Mouse (Mus musculus) MEL (cell line): ENCODE data around the gene Ybx3. TPM values are rescaled to one million over a fixed set of nuclear protein-coding genes. Genes with fewer than 3 reads are reported as not detected.

ENCODE experiments used
- DNase-seq: peaks from one replicate; pipeline ENCODE4 v3.0.0; 2011; ENCODE audit warnings: low read depth, low spot score
- H3K27ac ChIP-seq: 2 replicates; pipeline ENCODE4 v1.5.1; 2012; ENCODE audit warnings: low read depth, mild to moderate bottlenecking, control low read depth, low read length, moderate library complexity; ENCODE audit not compliant: control insufficient read depth
- H3K27me3 ChIP-seq, 2 experiments: fragments of 150-350 bp in 1 of 2; sonication (generic) in 1 of 2; 2 replicates each; pipeline ENCODE4 v1.6.1; 2012; ENCODE audit warnings: low read length in 2 of 2, mild to moderate bottlenecking in 2 of 2, improper control_type of control experiment in 1 of 2, moderate library complexity in 1 of 2; ENCODE audit not compliant: insufficient read depth in 2 of 2, control insufficient read depth in 1 of 2
- H3K36me3 ChIP-seq, 2 experiments: 2 replicates each; pipeline ENCODE4 v1.6.1; 2012 to 2014; ENCODE audit warnings: low read length in 2 of 2, improper control_type of control experiment in 1 of 2, inconsistent platforms in 1 of 2, mild to moderate bottlenecking in 1 of 2; ENCODE audit not compliant: insufficient read depth in 2 of 2, control insufficient read depth in 1 of 2
- H3K4me1 ChIP-seq, 2 experiments: fragments of 150-350 bp in 1 of 2; sonication (generic) in 1 of 2; 2 replicates each; pipeline ENCODE4 v1.6.1; 2012; ENCODE audit warnings: low read length in 2 of 2, improper control_type of control experiment in 1 of 2, mild to moderate bottlenecking in 1 of 2; ENCODE audit not compliant: insufficient read depth in 2 of 2, control insufficient read depth in 1 of 2
- H3K4me3 ChIP-seq, 2 experiments: fragments of 150-350 bp in 1 of 2; sonication (generic) in 1 of 2; 2 replicates each; pipeline ENCODE4 v1.5.1; 2012; ENCODE audit warnings: low read depth in 2 of 2, low read length in 2 of 2, mild to moderate bottlenecking in 2 of 2, moderate library complexity in 2 of 2, control low read depth in 1 of 2, improper control_type of control experiment in 1 of 2; ENCODE audit not compliant: control insufficient read depth in 1 of 2, insufficient read depth in 1 of 2
- H3K79me2 ChIP-seq: 2 replicates; pipeline ENCODE4 v1.6.1; 2012; ENCODE audit warnings: mild to moderate bottlenecking, low read length, moderate library complexity; ENCODE audit not compliant: control insufficient read depth, poor library complexity, insufficient read depth
- H3K9ac ChIP-seq: 2 replicates; pipeline ENCODE4 v1.6.1; 2012; ENCODE audit warnings: low read depth, mild to moderate bottlenecking, control low read depth, low read length, moderate library complexity; ENCODE audit not compliant: control insufficient read depth, poor library complexity, severe bottlenecking
- H3K9me3 ChIP-seq: fragments of 150-350 bp; sonication (generic); replicated peaks from 2 replicates; pipeline ENCODE4 v1.6.1; 2012; ENCODE audit warnings: mild to moderate bottlenecking, low read length, improper control_type of control experiment, moderate library complexity; ENCODE audit not compliant: insufficient read depth
- CHD2 ChIP-seq: IDR thresholded peaks from 2 replicates; pipeline ENCODE4 v1.6.1; 2011; ENCODE audit warnings: low read length, improper control_type of control experiment
- CTCF ChIP-seq, 3 experiments: IDR thresholded peaks in 2 of 3; conservative IDR thresholded peaks in 1 of 3; 2 replicates each; pipeline ENCODE4 v1.5.1; 2011 to 2012; ENCODE audit warnings: low read length in 3 of 3, low read depth in 2 of 3, mild to moderate bottlenecking in 2 of 3, improper control_type of control experiment in 1 of 3, inconsistent platforms in 1 of 3, mixed read lengths in 1 of 3, moderate library complexity in 1 of 3; ENCODE audit not compliant: control insufficient read depth in 1 of 3, insufficient read depth in 1 of 3, poor library complexity in 1 of 3, severe bottlenecking in 1 of 3
- ELF1 ChIP-seq: IDR thresholded peaks from 2 replicates; pipeline ENCODE4 v1.6.1; 2014; ENCODE audit warnings: low read depth, mild to moderate bottlenecking, inconsistent platforms, low read length, improper control_type of control experiment, moderate library complexity
- EP300 ChIP-seq, 2 experiments: IDR thresholded peaks; 2 replicates each; pipeline ENCODE4 v1.6.1; 2011; ENCODE audit warnings: improper control_type of control experiment in 2 of 2, low read length in 2 of 2, low read depth in 1 of 2, mild to moderate bottlenecking in 1 of 2
- GATA1 ChIP-seq: IDR thresholded peaks from 2 replicates; pipeline ENCODE4 v1.6.1; 2011; ENCODE audit warnings: low read depth, low read length, improper control_type of control experiment
- HCFC1 ChIP-seq: IDR thresholded peaks from 2 replicates; pipeline ENCODE4 v1.6.1; 2012; ENCODE audit warnings: low read depth, mild to moderate bottlenecking, inconsistent platforms, low read length, improper control_type of control experiment, moderate library complexity
- MAX ChIP-seq: IDR thresholded peaks from 2 replicates; pipeline ENCODE4 v1.6.1; 2011; ENCODE audit warnings: low read length, improper control_type of control experiment
- MEF2A ChIP-seq: IDR thresholded peaks from 2 replicates; pipeline ENCODE4 v1.6.1; 2014; ENCODE audit warnings: low read depth, mild to moderate bottlenecking, inconsistent platforms, low read length, improper control_type of control experiment; ENCODE audit not compliant: poor library complexity, insufficient replicate concordance, severe bottlenecking; ENCODE audit errors: extremely low read depth
- MYC ChIP-seq: IDR thresholded peaks from 2 replicates; pipeline ENCODE4 v1.6.1; 2011; ENCODE audit warnings: low read depth, mild to moderate bottlenecking, low read length, improper control_type of control experiment, moderate library complexity
- NELFE ChIP-seq: IDR thresholded peaks from 2 replicates; pipeline ENCODE4 v1.6.1; 2011; ENCODE audit warnings: low read depth, low read length, improper control_type of control experiment
- POLR2A ChIP-seq, 2 experiments: IDR thresholded peaks; 2 replicates each; pipeline ENCODE4 v1.6.1; 2011 to 2012; ENCODE audit warnings: low read length in 2 of 2, mild to moderate bottlenecking in 2 of 2, control low read depth in 1 of 2, improper control_type of control experiment in 1 of 2, low read depth in 1 of 2, moderate library complexity in 1 of 2; ENCODE audit not compliant: control insufficient read depth in 1 of 2, insufficient read depth in 1 of 2, poor library complexity in 1 of 2
- TAL1 ChIP-seq: IDR thresholded peaks from 2 replicates; pipeline ENCODE4 v1.6.1; 2012; ENCODE audit warnings: mild to moderate bottlenecking, inconsistent platforms, low read length, moderate library complexity, mixed read lengths
- TCF12 ChIP-seq: IDR thresholded peaks from 2 replicates; pipeline ENCODE4 v1.6.1; 2014; ENCODE audit warnings: low read depth, mild to moderate bottlenecking, inconsistent platforms, low read length, improper control_type of control experiment, moderate library complexity
- USF2 ChIP-seq, 2 experiments: IDR thresholded peaks; 2 replicates each; pipeline ENCODE4 v1.6.1; 2011 to 2012; ENCODE audit warnings: improper control_type of control experiment in 2 of 2, low read length in 2 of 2, borderline replicate concordance in 1 of 2, inconsistent platforms in 1 of 2, low read depth in 1 of 2, mild to moderate bottlenecking in 1 of 2; ENCODE audit not compliant: insufficient read depth in 1 of 2
- ZMIZ1 ChIP-seq: IDR thresholded peaks from 2 replicates; pipeline ENCODE4 v1.6.1; 2012; ENCODE audit warnings: low read depth, mild to moderate bottlenecking, inconsistent platforms, low read length, improper control_type of control experiment, moderate library complexity
- polyA plus RNA-seq, 2 experiments: library from polyadenylated mRNA; stranded (reverse) in 1 of 2; unstranded in 1 of 2; fragments of >175 nt in 1 of 2; fragments of >200 nt in 1 of 2; gene quantifications; 2 replicates each; pipeline versions ENCODE4 v1.2.1 to v1.2.4; 2012; ENCODE audit warnings: low replicate concordance in 2 of 2, low read depth in 1 of 2; ENCODE audit not compliant: insufficient read length in 2 of 2, insufficient read depth in 1 of 2, missing spikeins in 1 of 2
- total RNA-seq: library from RNA; depleted of rRNA; stranded (reverse); fragments of 300-350 nt; gene quantifications from 2 replicates; pipeline ENCODE4 v1.2.3, GENCODE M21; 2012

Ybx3 gene
- total and polyA plus RNA-seq, 3 experiments = 105 to 1,042 (median 575) TPM

- Histone ChIP-seq H3K4me3 (no peak overlapping the region), H3K27ac (no peak overlapping the region), H3K79me2 (no peaks in the 10 kb centered on the region), H3K9ac (no peak overlapping the region), H3K4me1 (peaks cover 22 to 24% of the 10 kb centered on the region in 2 experiments), H3K27me3 (no peaks in the 10 kb centered on the region), H3K9me3 (no peaks in the 10 kb centered on the region)
- DNase-seq = peak; percentile 90
- 0 out of 2 replicates have a peak, but pooled peaks have one; percentile 53 for TF ChIP-seq HCFC1
- peak; percentile 41 for TF ChIP-seq CHD2
- peak; percentile 35; the same call in 1 of the 2 replicates for TF ChIP-seq NELFE
- peak; percentile 49; the same call in 1 of the 2 replicates for TF ChIP-seq ELF1
- TF ChIP-seq ZMIZ1 = 0 out of 2 replicates have a peak, but pooled peaks have one; percentile 40
- 0 out of 4 replicates have a peak, but pooled peaks of 1 of the 2 experiments have one; percentile 17 for TF ChIP-seq EP300 (IDR thresholded peaks at IDR 0.05; ENCODE audit: low read depth in 1 of 2, low read length in 2 of 2)
- TF ChIP-seq POLR2A (IDR thresholded peaks at IDR 0.05; ENCODE audit: control insufficient read depth in 1 of 2, insufficient read depth in 1 of 2, low read depth in 1 of 2, low read length in 2 of 2, poor library complexity in 1 of 2) = peak in 1 of 2 experiments; percentile 44; a peak in 2 of 4 replicates
- 0 out of 2 replicates have a peak, but pooled peaks have one; percentile 45 for TF ChIP-seq MYC
- no peak for TF ChIP-seq TCF12
- TF ChIP-seq CTCF (IDR thresholded peaks at IDR 0.05 in 2 of 3, conservative IDR thresholded peaks at IDR 0.05 in 1 of 3; ENCODE audit: control insufficient read depth in 1 of 3, insufficient read depth in 1 of 3, low read depth in 2 of 3, low read length in 3 of 3, poor library complexity in 1 of 3, severe bottlenecking in 1 of 3) = no peak
- TF ChIP-seq, all 39 proteins: peak for 8
- peaks cover 11 to 25% of the 10 kb centered on the region in 2 experiments for H3K36me3 ChIP-seq
Measured at GRCm38 (mm10) chr6:131360693-131361092, 27.6 kb downstream of the Ybx3 start.

GRCm38 (mm10) chr6:131359543-131359942 is 28.7 kb downstream of the Ybx3 start:
- no peak overlapping the region for H3K27ac ChIP-seq
- H3K36me3 ChIP-seq = peaks cover 2 to 16% of the 10 kb centered on the region in 2 experiments; a peak in 3 of 4 replicates
- TF ChIP-seq MAX (no peak), TAL1 (peak; percentile 58), USF2 (IDR thresholded peaks at IDR 0.05; ENCODE audit: borderline replicate concordance in 1 of 2, insufficient read depth in 1 of 2, low read depth in 1 of 2, low read length in 2 of 2) (no peak), CTCF (IDR thresholded peaks at IDR 0.05 in 2 of 3, conservative IDR thresholded peaks at IDR 0.05 in 1 of 3; ENCODE audit: control insufficient read depth in 1 of 3, insufficient read depth in 1 of 3, low read depth in 2 of 3, low read length in 3 of 3, poor library complexity in 1 of 3, severe bottlenecking in 1 of 3) (no peak), EP300 (IDR thresholded peaks at IDR 0.05; ENCODE audit: low read depth in 1 of 2, low read length in 2 of 2) (peak in 1 of 2 experiments; percentile 63; a peak in 3 of 4 replicates), TCF12 (peak; percentile 63; the same call in 1 of the 2 replicates), MEF2A (no peak), GATA1 (peak; percentile 55)
- H3K9me3 ChIP-seq = no peaks in the 10 kb centered on the region
- no peaks in the 10 kb centered on the region for H3K27me3 ChIP-seq
- H3K4me1 ChIP-seq = peaks cover 14 to 19% of the 10 kb centered on the region in 2 experiments
- no peak for DNase-seq
- H3K79me2 ChIP-seq = no peaks in the 10 kb centered on the region
- no peak overlapping the region for H3K4me3 ChIP-seq
- no peak overlapping the region for H3K9ac ChIP-seq
